Mouse (Mus musculus) NIH3T3 (cell line): Measurements from ENCODE around the gene Zeb2.

Source experiments
- DNase-seq: peaks from one replicate; pipeline ENCODE4 v3.0.0-alpha.2; 2012; ENCODE audit warnings: low read depth

Zeb2 gene

DNA sequence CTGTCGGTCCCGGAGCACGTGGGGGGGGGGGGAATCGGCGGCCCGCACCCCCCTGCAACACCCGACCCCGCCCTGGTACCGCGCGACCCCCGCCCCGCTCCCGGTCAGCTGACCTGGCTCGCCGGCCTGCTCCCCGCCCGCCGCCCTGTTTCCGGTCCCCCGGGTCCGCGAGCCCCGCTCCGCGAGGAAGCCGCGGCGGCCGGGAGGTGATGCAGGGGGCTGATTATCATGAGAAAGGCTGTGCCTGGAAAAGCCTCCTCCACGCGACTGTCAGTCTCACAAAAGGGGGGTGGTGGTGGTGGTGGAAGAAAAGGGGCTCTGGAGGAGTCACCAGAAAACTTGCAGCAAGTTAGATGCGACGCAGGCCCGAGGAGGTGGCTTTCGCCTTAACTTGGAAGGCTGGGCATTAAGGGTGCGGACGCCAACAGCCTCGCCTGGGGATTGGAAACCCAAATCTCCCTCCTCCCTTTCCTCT, at the start of gene Zeb2:
TSS of gene Zeb2 (minus strand) at position 309 of the 475 bp plus-strand sequence.
- peak; percentile 73 for DNase-seq

DNA sequence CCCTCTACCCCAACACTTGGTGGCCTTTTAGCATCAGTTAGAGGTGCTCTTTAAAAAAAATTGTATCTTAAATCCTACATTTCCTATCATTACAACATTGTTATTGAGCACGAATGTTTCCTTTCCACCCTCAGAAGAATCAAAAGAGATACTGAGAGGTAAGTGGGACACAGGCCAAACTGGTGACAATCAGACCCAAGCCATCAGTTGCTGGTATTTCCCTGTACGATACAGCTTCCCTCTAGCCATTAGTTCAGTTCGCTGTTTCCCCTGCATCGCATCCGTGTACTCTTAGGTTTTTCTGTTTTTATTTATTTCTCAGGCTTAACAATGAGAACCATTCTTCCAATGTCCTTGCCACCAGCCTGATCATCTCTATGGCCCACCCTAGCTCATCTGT, 41.6 kb upstream of the Zeb2 start:
- no peak for DNase-seq

DNA sequence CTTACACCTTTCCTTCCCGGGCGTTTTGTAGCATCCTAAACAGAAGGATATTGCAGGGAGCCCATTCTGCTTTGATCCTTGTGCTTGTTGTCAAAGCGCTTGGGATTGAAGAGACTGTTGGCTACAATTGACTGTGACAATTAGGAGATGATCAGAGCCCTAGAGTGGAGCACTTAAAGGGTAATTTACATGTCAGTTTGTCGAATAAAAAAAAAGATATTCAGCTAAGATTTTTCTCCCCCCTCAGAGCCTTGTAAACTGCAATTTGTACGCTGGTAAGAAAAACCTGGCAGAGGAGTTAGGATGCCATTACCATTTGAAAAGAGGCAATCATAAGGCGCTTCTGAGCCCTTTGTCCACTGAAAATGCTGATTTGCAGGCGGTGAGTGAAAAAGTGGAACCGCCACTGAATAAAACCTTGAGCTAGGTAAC, 41.2 kb upstream of the Zeb2 start:
- no peak for DNase-seq

DNA sequence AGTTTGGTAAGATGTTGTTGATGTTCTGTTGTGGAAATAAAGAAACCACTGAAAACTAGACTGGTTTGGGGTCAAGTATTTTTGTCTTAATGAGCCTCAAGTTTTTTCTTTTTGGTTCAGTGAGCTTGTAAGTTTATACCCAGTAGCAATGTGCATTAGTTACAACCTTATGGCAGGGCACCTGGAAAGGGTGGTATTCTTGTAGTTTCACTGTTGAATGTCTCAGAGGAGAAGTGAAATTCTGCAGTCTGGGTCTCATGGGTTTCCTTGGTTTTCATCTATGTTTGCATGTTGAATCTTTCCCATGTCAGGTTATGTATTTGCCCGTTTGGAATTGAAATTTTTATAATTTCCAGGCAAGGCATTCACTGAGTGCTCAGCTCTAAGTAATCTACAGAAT, 36.1 kb upstream of the Zeb2 start:
- DNase-seq = no peak

DNA sequence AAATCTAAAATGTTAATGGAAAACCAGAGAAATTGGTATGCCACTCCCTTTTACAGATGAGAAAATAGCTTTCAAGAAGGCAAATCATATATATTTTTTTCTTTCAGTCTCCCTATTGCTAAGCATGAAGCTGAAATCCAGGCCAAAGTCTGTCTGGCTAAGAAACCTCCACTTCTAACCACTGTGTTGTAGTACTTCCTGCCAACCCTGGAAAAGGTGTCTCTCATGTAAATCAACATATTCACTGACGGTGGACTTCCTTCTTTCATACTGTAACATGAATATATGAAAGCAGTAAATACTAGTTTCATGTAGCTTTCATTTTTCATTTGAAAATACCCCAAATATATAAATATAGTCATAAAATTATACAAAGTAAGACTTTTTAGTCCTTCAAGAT, 26.0 kb upstream of the Zeb2 start:
- no peak for DNase-seq

DNA sequence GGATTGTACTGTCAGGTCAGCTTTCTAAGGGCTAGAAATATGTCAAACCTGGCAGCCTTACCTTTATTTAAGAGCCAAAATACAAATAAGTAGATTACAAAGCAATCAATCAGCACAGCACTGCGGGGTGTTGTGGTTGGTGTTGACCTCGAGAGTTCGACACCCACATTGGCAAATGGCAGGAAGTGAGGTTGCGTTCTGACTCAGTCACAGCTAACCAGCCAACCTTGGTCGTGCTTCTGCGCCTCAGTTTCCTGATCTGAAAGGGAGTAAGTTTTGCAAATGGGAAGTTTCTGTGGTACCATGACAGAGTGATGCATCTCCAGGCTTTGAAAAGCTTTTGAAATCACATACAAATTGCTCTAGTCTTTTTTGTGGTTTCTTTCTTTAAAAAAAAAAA, 21.7 kb upstream of the Zeb2 start:
- no peak for DNase-seq

DNA sequence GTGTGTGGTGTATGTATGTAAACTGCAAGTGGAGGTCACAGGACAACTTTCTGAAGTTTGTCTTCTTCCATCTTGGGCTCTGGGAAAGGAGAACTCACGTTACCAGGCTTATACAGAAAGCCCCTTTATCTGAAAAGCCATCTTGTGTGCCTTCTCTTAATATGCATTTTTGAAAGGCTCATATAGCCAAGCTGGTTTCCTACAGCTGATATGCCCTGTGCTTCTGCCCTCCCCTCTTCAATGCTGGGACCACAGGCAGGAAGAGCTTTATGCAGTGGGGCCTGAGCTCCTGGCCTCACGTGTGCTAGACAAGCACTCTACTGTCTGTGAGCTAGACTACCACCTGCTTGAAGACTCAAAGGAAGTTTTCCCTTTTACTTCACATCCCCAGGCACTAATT, 19.6 kb upstream of the Zeb2 start:
- no peak for DNase-seq

DNA sequence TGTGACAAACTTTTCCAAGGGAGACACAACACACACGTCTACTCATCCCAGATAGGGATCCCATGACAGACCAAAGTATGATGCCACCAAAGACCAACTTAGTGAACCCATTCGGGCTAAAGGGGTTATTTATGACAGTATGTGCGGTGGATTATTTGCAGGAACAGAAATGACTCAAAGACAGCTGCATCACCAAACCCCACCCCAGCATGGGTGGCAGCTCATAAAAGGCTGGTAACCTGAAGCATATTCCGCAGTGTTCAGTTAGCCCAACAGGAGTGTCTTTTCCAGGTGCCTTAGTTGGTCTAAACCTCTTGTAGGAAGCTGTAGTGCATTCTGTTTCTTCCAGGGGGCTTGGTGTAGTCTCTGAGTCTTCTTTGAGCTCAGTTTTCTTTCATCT, 16.0 kb upstream of the Zeb2 start:
- DNase-seq = no peak

DNA sequence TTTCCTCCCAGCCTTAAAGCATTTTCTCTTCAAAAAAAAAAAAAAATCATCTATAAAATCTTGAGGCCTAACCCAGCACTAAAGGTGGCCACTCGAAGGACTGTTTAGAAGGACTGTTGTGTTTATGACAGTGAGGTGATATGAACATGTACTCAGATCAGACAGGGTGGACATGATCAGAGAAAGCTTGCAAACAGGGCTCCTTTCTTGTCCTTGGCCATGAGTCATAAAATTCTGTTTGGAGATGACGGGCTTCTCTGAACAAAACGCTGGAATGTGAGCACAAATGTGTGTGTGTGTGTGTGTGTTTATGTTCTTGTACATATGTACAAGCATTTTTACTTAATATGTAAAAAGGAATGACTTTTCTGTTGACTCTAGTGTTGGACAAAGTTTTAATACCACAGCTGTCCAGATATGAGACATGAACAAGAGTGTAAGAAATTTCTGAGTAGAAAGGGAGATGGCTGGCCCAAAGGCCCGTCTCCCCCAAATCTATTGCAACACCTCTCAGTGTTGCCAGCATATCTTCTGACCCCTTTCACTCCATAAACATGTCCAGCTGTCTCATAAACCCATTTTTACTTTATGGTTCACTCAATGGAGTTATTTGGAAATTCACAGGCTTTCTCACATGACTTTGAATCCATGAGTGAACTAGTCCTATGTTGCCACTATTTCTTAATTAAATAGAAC, 13.4 kb upstream of the Zeb2 start:
- no peak for DNase-seq

DNA sequence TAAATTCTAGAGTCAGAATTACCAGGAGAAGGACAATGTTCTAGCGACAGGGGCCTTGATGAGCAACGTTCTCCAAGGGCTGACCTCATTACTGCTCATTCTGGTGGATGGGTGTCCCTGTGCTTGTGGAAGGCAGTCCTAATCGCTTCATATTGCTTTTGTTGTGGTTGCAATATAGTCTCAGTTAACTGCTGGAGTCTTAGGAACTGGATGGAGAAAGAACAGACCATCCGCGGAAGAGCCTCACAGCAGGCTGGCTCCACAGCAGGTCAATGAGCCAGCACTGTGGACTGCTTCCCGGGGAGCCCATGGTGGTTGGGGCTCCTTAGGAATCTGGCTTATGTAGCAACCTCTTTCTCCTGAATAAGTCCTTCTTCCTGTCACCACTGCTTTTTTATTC, 12.4 kb upstream of the Zeb2 start:
- DNase-seq = no peak

DNA sequence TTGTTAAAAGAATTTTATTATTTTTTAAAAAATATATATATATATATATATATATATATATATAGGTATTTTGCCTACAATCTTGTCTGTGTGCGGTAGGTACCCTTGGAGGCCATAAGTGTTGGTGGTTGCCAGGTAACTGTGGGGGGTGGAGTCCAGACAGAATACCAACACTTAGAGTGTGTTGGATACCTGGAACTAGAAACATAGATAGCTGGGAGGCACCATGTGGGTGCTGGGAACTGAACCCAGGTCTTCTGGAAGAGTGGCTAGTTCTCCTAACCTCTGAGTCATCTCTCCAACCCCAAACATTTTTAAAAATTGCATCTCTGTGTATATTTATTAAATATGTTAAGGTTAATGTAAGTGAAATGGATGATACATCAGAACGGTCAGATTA, 11.5 kb upstream of the Zeb2 start:
- DNase-seq = no peak

DNA sequence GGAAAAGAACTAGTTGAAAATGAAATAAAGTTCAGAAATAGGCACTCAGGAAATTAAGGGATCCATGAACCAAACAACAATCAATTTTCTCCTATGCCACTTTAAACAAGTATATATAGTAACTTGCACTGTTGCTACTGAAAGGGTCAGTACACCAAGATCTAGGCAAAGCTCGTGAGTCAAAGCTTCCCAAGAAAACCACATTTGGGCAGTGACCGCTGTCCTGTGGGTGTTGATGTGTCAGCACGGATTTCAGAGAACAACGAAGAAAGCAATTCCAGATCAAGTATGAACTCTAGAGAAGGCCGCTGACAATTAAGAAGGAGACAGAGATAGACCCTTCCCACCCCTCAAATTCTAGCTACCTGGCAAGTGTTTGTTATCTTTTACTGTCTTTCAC, 9.2 kb upstream of the Zeb2 start:
- DNase-seq = no peak

DNA sequence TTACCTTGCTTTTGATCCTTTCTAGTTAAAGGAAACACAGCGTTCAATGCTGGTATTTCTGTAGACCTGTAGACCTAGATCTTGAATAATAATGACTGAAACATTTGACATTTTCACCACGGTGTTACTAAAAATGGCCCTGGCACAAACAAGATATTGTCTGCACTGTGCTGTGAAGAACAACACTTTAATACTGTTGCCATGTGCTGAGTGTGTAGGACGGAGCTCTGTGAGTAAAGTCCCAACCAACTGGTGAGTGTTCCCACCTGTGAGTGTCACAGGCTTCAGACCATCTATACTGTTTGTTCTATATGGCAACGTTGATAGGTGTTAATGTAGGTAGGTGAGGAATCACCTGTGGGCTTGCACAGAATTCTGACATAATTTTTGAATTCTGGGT, 8.0 kb upstream of the Zeb2 start:
- DNase-seq = no peak

DNA sequence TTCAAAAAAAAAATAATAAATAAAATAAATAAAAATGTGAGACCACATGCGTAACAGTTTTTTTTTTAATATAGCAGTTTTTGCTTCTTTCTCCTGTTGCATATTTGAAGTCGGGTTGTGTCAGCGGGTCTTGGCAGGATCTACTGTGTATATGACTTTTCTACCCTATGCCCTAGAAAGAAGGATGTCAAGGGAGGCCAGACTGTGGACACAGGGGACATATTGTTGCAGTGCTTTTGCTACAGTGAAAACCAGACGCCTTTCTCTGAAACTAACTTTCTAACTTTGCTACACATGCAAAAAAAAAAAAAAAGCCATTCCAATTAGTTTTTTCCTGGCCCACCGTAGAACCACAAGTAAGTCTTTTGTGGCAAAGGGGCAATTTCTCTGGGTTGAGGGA, 6.3 kb upstream of the Zeb2 start:
- no peak for DNase-seq

DNA sequence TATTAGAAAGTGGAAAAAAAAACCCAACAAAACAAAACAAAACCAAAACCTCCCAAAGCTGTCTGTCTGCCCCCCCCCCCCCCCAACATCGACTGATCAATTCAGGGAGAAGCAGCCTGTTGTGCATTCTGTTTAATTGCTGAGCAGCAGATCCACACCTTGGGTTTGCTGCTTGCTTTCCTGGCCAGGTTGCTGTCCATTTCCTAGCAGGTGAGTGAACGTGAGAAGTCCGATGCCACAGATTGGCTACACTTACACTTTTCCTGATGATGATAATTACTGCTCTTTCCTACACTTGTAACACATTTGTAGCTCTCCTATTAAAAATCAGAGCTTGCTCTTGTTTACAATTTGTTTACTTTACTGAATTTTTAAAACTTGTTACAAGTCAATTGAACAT, 926 bp upstream of the Zeb2 start:
- DNase-seq = no peak

DNA sequence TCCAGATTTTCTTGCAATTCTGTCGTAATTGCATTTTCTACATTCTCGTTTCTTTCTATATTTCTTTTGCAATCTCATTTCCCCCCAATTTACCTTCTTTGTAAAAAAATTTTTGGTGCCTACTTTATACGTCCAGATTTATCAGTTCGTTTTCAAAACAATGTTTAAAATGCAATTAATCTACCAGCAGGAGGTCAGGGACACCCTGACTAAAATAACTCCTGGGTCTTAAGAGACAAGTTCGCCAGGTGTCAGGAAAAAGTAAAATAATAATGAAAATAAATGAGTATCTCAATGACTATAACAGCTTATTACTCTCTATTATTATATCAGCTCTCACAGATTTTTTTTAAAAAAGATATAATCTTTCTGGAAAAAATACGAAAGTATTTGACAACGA, 397 bp upstream of the Zeb2 start:
- DNase-seq = no peak

DNA sequence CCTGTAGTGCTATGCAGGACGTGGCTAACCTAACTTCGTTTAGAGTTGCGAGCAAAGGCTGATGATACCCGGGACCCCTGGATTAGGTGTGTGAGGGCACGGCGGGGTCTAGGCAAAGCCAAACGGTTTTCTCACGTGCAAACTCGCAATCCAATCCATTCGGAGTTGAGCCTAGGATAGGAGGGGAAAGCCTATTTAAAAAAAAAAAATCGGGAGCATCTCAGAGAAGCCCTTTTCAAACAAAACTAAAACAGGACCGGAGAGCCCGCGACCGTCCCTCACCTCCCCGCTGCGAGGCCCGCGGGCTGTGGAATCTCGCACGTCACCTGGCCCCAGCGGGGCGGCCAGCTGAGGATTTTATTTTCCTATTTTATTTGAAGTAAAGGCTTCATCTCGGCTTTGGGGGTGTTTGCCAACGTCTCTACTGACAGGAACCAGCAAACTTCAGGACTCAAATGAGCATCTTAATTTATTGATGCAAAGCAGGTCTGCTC, 617 bp downstream of the Zeb2 start:
- DNase-seq = peak; percentile 60

DNA sequence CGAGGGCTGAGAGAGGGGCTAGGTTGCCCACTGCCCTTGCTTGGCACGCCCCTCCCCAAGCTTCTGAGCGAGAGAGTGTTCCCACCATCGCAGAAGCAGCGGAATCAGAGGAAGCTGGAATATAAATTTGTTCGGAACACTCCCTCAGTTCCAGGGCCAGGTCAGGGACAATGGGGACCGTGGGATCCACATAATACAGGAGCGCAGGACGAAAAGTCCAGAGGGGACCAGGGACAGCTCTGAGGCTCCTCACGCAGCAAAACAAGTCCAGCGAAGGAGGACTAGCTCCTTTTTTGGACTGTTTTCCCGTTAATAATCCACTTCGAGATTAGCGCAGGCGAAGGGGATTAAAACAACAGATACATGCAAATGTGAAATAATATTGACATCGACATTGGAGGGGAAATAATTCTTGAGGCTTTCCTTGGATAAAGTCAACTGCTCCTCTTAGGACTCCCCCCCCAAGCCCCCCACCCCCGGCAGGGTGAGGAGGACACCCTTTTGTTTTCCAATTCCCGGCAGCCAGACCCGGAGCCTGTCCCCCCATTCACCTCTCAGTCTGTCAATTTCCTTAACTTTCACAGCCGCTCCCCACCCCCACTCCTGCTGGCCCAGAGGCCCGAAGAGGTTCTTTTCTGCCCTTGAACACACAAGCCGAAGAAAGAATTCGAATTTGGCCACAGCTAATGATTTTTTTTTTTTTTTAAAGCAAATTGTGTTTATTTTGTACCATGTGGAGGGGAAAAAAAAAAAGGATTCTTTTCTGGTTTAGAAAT, 1.3 kb downstream of the Zeb2 start:
- DNase-seq = peak; percentile 65

DNA sequence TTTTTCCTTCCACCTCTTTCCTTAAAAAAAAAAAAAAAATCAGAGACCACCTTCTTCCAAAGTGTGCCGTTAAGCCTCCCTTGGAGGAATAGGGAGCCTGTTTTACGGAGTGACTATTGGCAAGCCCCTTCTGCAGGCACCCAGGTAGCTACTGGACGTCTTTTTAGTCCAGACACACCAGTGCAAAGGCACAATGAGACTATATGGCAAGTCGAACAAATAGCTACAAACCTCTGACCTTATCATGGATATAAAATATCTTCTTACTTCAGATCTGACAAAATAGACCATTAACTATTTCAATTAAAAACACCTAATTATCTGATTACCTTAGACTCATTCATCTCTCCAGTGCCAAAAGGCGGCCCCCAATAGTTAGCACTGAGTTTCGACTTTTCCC, 2.0 kb downstream of the Zeb2 start:
- no peak for DNase-seq

DNA sequence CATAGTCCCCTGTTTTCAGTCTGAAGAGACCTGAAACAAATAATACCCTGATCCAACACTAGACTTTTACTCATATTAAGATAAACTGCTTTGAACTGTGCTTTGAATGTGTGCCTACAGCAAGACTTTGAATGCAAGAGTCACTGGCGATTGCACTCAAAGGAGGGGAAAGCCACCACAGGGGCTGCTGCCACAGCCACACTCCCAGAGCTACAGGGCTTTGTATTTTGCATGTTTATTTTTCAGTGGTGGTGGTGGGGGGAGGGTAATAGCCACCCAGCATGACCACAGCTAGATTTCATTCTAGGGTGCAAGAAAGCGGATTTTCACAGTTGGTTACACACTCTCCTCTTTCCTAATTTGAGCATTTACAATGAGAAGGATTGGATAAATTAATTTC, 2.6 kb downstream of the Zeb2 start:
- no peak for DNase-seq

DNA sequence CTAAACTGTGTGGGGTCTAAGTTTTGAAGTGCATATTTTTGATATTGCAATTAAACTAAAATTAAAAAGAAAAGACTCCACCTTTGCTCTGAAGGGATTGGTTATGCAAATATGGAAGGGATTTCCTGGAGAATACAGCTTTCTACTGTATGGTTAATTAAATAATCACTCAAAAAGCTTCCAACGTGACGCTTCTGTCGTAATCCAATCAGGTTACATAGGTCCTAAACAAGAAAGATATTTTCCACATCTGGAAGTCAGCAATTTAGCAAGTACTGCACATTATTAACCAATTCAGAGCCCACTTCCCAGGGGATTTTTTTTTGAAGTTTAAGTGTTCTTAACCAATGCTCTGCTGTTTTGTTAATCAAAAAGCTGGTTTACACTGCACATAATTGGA, 3.3 kb downstream of the Zeb2 start:
- DNase-seq = no peak

DNA sequence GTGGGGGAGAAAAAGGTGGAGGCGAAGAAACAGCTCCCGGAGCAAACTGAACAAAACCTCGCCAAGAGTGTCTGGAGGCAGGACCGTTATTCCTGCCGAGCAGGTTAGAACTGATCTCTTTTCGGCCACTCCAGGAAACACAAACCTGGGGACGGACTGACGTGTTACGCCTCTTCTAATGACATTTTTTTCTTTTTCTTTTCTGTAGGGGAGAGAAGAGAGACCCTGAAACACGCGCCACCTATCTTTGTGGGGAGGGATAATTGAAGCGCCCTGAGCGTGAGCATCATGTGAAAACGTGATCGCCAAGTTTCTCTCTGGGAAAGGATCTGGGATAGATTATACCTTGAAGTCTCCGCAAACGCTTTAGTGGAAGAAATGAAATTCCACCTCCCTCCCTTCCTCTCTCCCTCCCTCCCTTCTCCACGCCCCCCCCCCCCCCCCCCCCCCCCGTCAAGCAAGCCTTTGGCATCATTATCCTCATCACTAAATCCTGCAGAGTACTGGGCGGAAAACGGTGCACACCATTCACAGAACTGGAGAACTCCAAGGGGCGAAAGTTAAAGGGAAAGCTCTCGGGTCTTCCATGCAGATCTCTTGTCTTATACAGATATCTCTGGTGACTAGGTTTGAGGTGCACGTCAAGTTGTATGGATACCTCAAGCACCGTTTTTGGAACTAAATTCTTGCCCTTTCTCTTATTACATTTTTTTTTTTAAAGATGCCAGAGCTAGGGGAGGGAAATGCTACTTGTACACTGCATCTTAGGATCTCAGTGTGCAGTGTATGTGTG, 4.1 kb downstream of the Zeb2 start:
- peak; percentile 90 for DNase-seq
